Mouse (Mus musculus): Measurements from ENCODE around the gene Gm15093. TPM values are rescaled to one million over a fixed set of nuclear protein-coding genes. Genes with fewer than 3 reads are reported as not detected.

Gene Gm15093
- polyA plus RNA-seq (2012; rRNA removed): not detected in 2 replicates

GRCm38 (mm10) chrX:149272077-149272476 lies at the start of gene Gm15093:
Gene Gm15093 (plus strand): TSS chrX:149272377.

Other genes starting within 250 kb of the Gm15093 start
- gene Ott, start 198.1 kb upstream of the Gm15093 start, polyA plus RNA-seq (2012; rRNA removed): not detected in 2 replicates
- not detected in 2 replicates for gene Gm15085, start 175.2 kb downstream of the Gm15093 start, polyA plus RNA-seq (2012; rRNA removed)